33 mouse cellular contexts compared by ENCODE assay signal in genomic region chr3:9131366-9131765, GRCm38 (mm10).
"Had no signal": no experiment of that assay in that cellular context is flagged by ENCODE, and none has a peak within 500 bp of the region (broad histone marks: within the 10 kb centered on the region; RNA-seq: fewer than 3 reads in every experiment).

No protein-coding gene starts in this region.

- H3K9ac ChIP-seq: heart, embryonic 12.5 days; heart, embryonic 13.5 days; heart, embryonic 15.5 days; hindbrain, embryonic 12.5 days; hindbrain, embryonic 13.5 days; hindbrain, embryonic 14.5 days; hindbrain, embryonic 15.5 days; intestine, embryonic 15.5 days; kidney, embryonic 15.5 days had no signal

- H3K27me3 ChIP-seq: heart, embryonic 12.5 days; heart, embryonic 13.5 days; heart, embryonic 15.5 days; hindbrain, embryonic 12.5 days; hindbrain, embryonic 13.5 days; hindbrain, embryonic 15.5 days; intestine, embryonic 15.5 days; kidney, embryonic 15.5 days had no signal

- H3K9me3 ChIP-seq: heart, embryonic 12.5 days; heart, embryonic 13.5 days; heart, embryonic 15.5 days; hindbrain, embryonic 10.5 days; hindbrain, embryonic 12.5 days; hindbrain, embryonic 13.5 days; hindbrain, embryonic 15.5 days; intestine, embryonic 15.5 days; kidney, embryonic 15.5 days had no signal

- H3K27ac ChIP-seq: heart, embryonic 13.5 days; heart, embryonic 15.5 days; hindbrain, embryonic 10.5 days; hindbrain, embryonic 12.5 days; hindbrain, embryonic 13.5 days; hindbrain, embryonic 14.5 days; hindbrain, embryonic 15.5 days; hindbrain, postnatal 0 days; intestine, embryonic 15.5 days; kidney, embryonic 15.5 days; kidney, postnatal 0 days; layer of hippocampus, adult 2 months; left cerebral cortex, adult 2 months had no signal

- H3K36me3 ChIP-seq: heart, embryonic 12.5 days; heart, embryonic 13.5 days; heart, embryonic 15.5 days; hindbrain, embryonic 10.5 days; hindbrain, embryonic 12.5 days; hindbrain, embryonic 13.5 days; hindbrain, embryonic 15.5 days; intestine, embryonic 15.5 days; kidney, embryonic 15.5 days had no signal

- DNase-seq: heart, postnatal 10 days; heart, postnatal 14 days; heart, postnatal 36 days; heart, postnatal 4 days; kidney, adult 11 months; kidney, adult 18-20 months; kidney, adult 2 months; kidney, adult 8-10 months; kidney, adult 9 months; kidney, postnatal 10 days; kidney, postnatal 14 days; kidney, postnatal 25 days; kidney, postnatal 36 days; kidney, postnatal 4 days; layer of hippocampus, adult 9-11 months; layer of hippocampus, postnatal 36 days had no signal

- H3K4me3 ChIP-seq: heart, embryonic 12.5 days; heart, embryonic 13.5 days; heart, embryonic 15.5 days; hindbrain, embryonic 10.5 days; hindbrain, embryonic 12.5 days; hindbrain, embryonic 13.5 days; hindbrain, embryonic 15.5 days; intestine, embryonic 15.5 days; kidney, embryonic 15.5 days; layer of hippocampus, adult 2 months; left cerebral cortex, adult 2 months had no signal

- ATAC-seq: hindbrain, embryonic 16.5 days; hindbrain, postnatal 0 days; intestine, embryonic 15.5 days; intestine, embryonic 16.5 days; intestine, postnatal 0 days had no signal

- H3K4me2 ChIP-seq: heart, embryonic 12.5 days; heart, embryonic 13.5 days; heart, embryonic 15.5 days; hindbrain, embryonic 12.5 days; hindbrain, embryonic 13.5 days; hindbrain, embryonic 14.5 days; hindbrain, embryonic 15.5 days; intestine, embryonic 15.5 days; kidney, embryonic 15.5 days had no signal

- H3K4me1 ChIP-seq: hindbrain, embryonic 10.5 days; hindbrain, embryonic 12.5 days; hindbrain, embryonic 13.5 days; hindbrain, embryonic 15.5 days; intestine, embryonic 15.5 days had no signal
